Mouse (Mus musculus) cerebellum, adult 9-10 months (tissue): ENCODE measurements around the gene P2rx4.
A peak's percentile ranks its signal among the peaks of the same experiment; 100 is the strongest.

Source experiments
- DNase-seq: peaks from one replicate; pipeline ENCODE4 v3.0.0; 2022

Gene P2rx4

DNA sequence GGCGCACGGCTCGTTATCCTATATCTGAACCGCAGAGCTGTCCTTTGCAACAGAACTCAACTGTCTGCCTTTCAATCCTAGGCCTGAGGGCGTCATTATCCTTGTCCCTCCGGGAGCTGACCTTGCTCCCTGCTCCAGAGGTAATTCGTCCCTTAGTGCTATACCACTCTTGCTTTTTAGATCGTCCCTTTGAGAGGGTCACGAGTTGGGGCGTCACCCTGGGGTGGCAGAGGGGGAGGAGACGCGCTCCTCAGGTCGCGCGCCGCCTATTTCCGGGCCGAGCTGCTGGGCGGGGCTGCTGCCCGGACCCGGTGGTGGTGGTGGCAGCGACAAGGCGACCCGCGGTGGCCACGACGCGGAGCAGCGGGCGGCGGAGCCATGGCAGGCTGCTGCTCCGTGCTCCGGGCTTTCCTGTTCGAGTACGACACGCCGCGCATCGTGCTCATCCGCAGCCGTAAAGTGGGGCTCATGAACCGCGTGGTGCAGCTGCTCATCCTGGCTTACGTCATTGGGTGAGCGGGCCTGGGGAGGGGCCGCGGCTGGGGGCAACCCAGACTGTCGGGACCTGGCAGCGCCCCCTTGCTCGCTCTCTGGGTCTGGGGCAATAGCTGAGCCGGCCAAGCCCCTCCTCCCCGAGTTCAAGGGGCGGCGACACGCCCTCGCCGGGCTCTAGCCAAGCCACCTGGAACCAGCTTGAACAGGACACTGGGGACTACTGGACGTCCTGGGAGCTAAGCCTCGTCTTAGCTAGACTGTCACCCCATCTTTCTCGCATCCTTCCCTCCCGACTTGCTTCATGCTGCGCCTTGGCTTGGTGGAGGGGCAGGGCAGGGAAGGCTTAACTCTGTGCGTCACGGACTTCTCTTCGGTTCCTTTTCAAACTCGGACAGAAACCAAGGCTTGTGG is at the start of gene P2rx4:
TSS of gene P2rx4 (plus strand) at position 269 of the 906 bp plus-strand sequence.
- peak; percentile 85 for DNase-seq

DNA sequence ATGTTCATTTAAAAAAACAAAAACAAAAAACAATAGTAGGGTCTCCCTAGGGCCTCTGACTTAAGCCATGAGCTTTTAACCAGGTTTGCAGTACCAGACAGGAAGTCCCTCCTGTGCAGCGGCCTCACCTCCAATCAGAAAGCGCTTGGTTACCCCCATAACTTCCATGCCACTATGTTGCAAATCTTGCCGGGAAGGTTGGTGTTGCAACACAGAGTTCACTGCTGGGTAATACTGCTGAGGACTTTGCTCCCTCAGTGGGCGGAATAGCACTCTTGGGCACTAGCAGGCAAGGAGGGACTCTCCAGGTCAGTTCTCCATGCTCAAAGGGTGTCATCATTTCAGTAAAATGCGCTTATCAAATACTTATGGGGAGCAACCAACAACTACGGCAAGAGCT is 44.8 kb upstream of the P2rx4 start:
- no peak for DNase-seq

GRCm38 (mm10) chr5:122665036-122665435 is 42.3 kb upstream of the P2rx4 start:
- DNase-seq, result no peak

DNA sequence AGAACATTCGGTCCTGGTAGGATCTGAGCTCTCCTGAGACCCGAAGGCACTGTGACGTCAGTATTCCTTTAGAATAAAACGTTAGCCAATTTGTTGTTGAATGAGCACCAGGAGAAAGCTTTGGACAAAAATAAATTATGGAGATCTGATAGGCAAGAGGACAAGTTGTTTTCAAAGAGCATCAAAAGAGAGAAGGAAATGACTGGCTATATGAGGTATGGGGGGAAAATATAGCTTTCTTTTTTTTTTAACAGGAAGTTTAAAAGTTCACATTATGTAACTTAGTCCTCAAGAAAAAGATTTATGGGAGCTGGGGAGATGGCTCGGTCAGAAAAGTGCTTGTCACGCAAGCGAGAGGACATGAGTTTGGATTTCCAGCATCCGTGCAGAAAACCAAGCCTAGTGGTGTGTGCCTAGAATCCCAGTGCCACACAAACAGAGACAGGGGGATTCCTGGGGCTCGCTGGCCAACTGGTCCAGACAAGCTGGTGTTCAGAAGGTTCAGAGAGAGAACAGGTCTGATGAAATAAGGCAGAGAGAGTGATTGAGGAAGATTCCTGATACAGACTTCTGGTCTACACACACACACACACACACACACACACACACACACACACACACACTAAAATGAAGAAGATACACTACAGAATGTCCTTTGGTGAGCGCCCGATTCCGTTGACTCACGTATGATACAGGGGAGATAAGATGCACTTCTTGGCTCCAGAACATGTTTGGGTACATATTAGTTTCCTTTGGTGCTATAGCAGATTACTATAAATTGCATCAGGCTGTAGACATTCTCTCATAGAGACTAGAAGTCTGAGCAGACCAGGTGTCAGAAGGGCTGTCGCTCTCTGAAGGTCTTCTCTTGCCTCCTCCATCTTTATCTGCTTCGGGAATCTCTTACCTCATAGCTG is 38.1 kb upstream of the P2rx4 start:
- DNase-seq, result no peak

- DNase-seq, result peak; percentile 78
These were observed 35.7 kb upstream of the P2rx4 start for GRCm38 (mm10) chr5:122671641-122672040.

DNA sequence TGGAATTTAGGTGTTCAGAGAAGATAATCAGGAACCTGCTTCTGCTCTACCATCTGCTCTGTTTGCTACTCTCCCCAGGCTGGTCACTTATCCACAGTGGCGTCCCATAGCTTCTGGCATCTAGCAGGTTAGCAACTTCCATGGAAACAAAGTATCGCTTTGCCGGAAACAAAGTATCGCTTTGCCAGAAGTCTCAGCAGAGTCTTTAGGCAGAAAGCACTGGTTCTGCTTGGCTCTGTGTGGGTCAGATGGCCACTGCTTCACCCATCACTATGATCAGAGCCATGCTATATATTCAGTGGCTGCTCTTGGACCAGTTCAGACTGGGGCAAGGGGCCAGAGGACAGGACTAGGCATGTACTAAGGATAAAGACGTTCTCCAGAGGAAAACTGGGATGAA is 35.0 kb upstream of the P2rx4 start:
- DNase-seq, result peak; percentile 64

DNA sequence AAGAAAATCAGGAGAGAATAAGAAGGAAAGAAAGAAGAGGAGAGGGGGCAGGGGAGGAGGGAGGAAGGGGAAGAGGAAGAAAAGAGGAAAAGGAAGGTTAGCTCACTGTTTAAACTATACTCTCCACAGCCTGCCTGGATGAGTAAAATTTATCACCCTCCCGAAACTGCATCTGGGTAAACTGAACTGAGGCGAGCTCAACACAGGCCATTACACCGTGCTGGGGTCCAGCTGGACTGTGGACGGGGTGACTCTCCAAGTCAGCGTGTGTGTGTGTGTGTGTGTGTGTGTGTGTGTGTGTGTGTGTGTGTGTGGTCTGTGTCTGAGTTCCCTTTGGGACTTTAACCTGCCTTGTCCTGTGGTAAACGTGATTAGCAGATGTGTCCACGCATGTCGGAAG is 31.3 kb upstream of the P2rx4 start:
- DNase-seq, result no peak

- no peak for DNase-seq
These were observed 29.4 kb upstream of the P2rx4 start for GRCm38 (mm10) chr5:122677983-122678382.

DNA sequence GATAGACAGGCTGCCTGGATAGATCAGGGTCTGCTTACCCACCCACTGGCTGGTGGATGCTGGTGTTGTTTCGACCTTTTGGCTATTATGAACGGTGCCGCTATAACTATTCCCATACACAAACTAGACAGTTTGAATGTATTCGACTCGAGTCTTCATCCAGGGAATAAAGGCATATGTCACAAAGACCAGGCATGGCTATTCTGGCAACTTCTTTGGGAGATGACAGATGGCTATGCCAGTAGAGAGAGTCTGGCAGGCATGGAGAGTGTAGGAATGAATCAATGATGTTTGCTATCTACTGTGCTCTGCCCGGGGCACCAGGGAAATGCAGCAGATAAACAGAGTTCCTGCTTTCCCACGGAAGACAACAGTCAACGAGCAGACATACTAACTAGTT is 27.5 kb upstream of the P2rx4 start:
- peak; percentile 91 for DNase-seq

DNA sequence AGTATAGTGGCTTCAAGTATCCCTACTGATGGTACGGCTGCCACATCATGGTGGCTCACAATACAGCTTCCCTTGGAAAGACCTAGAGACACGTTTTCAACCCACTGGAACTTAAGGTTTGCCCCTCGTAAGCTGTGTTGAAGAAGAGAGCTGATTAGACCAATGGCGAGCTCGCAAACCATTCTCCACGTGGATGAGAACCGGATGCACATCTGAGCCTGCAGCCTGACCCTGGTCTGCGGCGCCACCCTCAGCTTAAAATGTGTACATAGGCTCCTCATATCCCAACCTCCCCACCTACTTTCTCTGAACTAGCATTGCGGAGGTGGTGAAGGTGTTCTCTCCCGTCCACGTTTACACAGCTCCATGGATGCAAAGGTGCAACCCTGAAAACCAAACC is 26.1 kb upstream of the P2rx4 start:
- no peak for DNase-seq

GRCm38 (mm10) chr5:122683926-122684325 is 23.4 kb upstream of the P2rx4 start:
- DNase-seq, result no peak

DNA sequence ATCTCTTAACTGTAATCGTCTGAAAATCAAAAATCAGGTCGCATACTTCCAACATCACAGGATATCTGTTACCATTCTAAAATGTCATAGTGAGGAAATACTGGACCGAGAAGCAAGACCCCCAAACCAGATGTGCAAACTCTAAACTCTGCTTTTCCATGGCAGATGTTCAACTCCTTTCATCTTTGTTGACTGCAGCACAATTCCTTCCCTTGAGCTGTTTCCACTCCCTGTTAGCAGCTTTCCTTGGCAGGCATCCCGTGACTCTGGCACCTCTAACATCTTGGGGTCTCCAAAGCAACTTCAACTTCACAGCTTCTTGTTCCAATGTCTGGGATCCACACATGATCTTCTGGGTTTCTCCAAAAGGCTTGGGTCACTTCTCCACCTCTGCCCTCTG is 20.0 kb upstream of the P2rx4 start:
- no peak for DNase-seq

DNA sequence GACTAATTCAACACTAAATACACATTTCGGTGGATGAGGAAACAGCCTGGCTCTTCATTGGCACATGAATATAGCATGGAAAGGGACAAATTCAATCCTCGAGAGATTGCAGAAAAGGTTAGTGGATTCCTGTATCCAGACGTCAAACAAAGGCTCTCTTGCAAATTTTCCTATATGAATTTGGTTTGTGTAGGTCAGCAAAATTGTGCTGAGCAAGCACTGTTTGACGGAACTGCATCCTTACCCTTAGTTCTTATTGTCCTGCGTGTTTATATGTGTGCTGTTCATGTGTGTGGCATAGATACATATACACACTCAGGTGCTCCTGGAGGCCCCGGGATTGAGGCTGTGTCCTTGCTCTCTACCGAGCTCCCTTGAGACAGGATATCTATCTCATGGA is 18.2 kb upstream of the P2rx4 start:
- no peak for DNase-seq

DNA sequence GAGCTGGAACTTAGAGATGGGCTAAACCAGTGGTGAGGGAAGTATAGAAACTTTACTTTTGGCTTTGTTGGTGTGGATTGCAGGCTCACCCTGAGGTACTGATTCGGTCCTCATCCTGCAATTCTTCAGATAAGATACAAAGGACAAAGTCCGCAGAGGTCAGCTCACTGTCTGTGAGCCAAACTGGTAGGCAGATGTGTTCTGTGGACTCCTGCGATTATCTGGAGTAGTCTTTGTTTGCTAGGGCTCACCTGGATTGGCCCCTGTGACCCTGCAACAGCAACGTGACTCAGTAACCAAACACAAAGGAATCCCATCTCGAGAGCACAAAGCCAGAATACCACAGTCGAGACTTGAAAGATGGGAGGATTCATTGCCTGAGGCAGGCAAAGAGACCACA is 16.9 kb upstream of the P2rx4 start:
- DNase-seq, result no peak

- no peak for DNase-seq
These were observed 13.7 kb upstream of the P2rx4 start for GRCm38 (mm10) chr5:122693431-122694207.

DNA sequence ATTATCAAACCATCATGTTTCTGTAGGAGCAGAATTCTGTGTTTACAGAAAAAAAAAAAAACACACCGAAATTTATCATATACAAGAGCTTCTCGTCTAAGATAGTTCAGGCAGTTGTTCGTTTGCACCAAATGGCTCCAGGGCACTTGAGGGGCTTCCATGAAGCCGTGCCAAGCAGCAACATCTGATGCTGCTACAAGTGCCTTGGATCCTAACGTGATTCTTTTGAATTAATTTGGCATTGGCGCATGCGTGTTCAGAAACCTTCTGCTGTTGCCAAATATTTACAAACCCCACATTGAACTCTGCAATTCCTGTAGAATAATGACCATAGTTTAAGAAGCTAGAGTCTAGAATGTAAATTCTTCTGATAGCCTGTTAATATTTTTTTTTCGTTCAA is 11.8 kb upstream of the P2rx4 start:
- no peak for DNase-seq

- DNase-seq, result no peak
These were observed 9.2 kb upstream of the P2rx4 start for GRCm38 (mm10) chr5:122698041-122698700.

DNA sequence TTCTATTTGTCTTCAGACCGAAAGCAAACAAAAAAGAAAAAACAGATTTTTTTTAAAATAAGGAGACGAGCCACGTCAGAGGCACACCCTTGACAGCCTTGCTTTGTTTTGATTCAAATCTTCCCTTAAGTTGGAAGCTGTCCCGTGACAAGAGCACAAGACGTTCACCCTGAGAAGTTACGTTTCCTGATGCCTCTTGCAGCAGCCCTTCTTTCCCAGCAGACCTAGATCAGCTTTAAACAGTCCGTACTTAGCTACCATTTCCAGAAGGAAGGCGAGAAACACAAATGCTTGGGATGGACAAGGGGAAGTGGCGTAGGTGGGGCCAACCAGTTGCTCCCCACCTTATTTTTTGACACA is 8.7 kb upstream of the P2rx4 start:
- DNase-seq, result no peak

GRCm38 (mm10) chr5:122700109-122700836 is 7.1 kb upstream of the P2rx4 start:
- DNase-seq, result no peak

DNA sequence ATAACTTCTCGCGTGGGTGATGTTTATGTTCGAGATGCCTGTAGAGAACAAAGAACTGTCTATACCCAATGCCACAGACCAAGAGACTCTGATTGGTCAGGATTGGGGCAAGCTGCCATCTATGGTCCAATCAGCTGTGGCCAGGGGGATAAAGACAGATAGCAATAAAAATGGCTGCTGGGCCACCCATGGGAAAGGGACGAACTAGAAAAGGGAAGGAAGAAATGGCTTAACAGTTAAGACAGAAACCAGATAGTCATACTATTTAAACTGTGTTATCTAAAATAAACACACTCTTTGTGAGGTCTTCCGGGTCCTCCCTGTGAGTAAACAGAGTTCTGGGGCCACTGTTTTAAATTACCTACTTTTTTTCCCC is 6.5 kb upstream of the P2rx4 start:
- DNase-seq, result no peak

DNA sequence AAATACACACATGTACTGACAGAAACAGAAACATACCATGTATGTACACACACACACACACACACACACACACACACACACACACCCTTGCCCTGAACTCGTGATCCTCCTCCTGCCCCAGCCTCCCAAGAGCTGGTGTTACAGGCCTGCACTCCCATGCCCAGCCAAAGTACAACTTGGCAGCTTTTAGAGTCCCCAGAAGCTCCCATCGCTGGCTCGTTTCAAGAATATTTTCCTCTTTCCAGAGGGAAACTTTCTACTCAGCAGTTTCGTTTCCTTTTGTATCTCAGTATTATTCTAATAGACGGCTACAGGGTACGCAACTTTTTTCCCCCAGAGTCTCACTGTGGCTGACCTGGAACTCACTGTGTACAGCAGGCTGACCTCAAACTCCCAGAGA is 5.2 kb upstream of the P2rx4 start:
- DNase-seq, result no peak

DNA sequence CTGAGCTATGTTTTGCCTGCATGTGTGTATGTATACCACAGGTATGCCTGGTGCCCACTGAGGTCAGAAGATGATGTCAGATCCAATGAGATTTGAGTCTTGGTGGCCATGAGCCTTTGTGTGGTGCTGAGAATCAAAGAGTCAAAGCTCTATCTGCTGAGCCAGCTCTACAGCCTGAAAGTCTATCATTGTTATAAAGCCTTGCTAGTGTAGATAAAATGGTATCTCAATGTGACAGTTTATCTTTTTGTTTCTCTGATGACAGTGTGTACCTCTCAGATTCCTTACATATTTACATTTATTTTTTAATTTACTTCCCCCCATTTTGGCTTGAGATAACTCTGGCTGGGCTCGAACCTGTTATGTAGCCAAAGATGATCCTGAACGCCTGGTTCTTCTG is 3.8 kb upstream of the P2rx4 start:
- no peak for DNase-seq
